Mouse (Mus musculus) heart, postnatal 36 days (tissue): ENCODE data around the gene Gimap9. TPM values are rescaled to one million over a fixed set of nuclear protein-coding genes. Genes with fewer than 3 reads are reported as not detected.

Experiments used
- total RNA-seq, 2 experiments: library from RNA; stranded (reverse); gene quantifications; 2 replicates each; pipeline ENCODE4 v1.2.3; 2021

Gene Gimap9
- total RNA-seq, 2 experiments from 2014 or later = 4.8 to 5.2 TPM

Other genes starting within 250 kb of the Gimap9 start
- gene Zfp467, start 230.3 kb upstream of the Gimap9 start, total RNA-seq = 10 to 100 TPM; 10.8 to 15.4 TPM
- gene Sspo, start 227.9 kb upstream of the Gimap9 start, total RNA-seq = under 1 TPM; 0.41 to 0.53 TPM
- 10 to 100 TPM; 18.7 to 20.9 TPM for gene Atp6v0e2, start 138.5 kb upstream of the Gimap9 start, total RNA-seq
- 10 to 100 TPM; 16.7 to 26.6 TPM for gene Lrrc61, start 121.3 kb upstream of the Gimap9 start, total RNA-seq
- 100 to 1,000 TPM in 1 of 2 experiments, 10 to 100 TPM in 1; 70.4 to 101 TPM for gene Rarres2, start 103.3 kb upstream of the Gimap9 start, total RNA-seq
- gene Gm45021, start 86.5 kb upstream of the Gimap9 start, total RNA-seq = not detected
- 10 to 100 TPM; 27.3 to 33.7 TPM for gene Repin1, start 82.2 kb upstream of the Gimap9 start, total RNA-seq
- 1 to 10 TPM in 1 of 2 experiments, not detected in 1; 3.7 TPM for gene Gm44965, start 82.2 kb upstream of the Gimap9 start, total RNA-seq
- 10 to 100 TPM; 10.4 to 10.7 TPM for gene Zfp775, start 74.1 kb upstream of the Gimap9 start, total RNA-seq
- gene AI854703, start 49.4 kb upstream of the Gimap9 start, total RNA-seq = under 1 TPM; 0.33 to 0.38 TPM
- 1 to 10 TPM; 6.7 to 6.8 TPM for gene Gimap8, start 28.9 kb upstream of the Gimap9 start, total RNA-seq
- gene Gimap4, start 8.4 kb downstream of the Gimap9 start, total RNA-seq = 10 to 100 TPM; 23.6 to 30.4 TPM
- 10 to 100 TPM; 40.5 to 46.0 TPM for gene Gimap6, start 32.1 kb downstream of the Gimap9 start, total RNA-seq
- 1 to 10 TPM; 3.1 to 4.7 TPM for gene Gm28053, start 42.5 kb downstream of the Gimap9 start, total RNA-seq
- under 1 TPM in 1 of 2 experiments, not detected in 1; 0.22 TPM for gene Gimap7, start 42.5 kb downstream of the Gimap9 start, total RNA-seq
- gene Gimap1, start 62.9 kb downstream of the Gimap9 start, total RNA-seq = 10 to 100 TPM in 1 of 2 experiments, 1 to 10 TPM in 1; 8.1 to 11.8 TPM
- gene Gimap5, start 70.1 kb downstream of the Gimap9 start, total RNA-seq = 1 to 10 TPM; 6.0 to 6.6 TPM
- under 1 TPM; 0.51 to 0.53 TPM for gene Gimap3, start 94.7 kb downstream of the Gimap9 start, total RNA-seq
- gene Tmem176a, start 164.8 kb downstream of the Gimap9 start, total RNA-seq = 10 to 100 TPM; 19.8 to 20.0 TPM
- gene Tmem176b, start 165.4 kb downstream of the Gimap9 start, total RNA-seq = 10 to 100 TPM; 53.6 to 55.3 TPM
- not detected for gene Aoc1, start 196.8 kb downstream of the Gimap9 start, total RNA-seq